Mouse (Mus musculus) neural tube, embryonic 13.5 days (tissue): Measurements from ENCODE around the gene Mapk14. TPM values are rescaled to one million over a fixed set of nuclear protein-coding genes. Genes with fewer than 3 reads are reported as not detected.

Experiments
- ATAC-seq: fragments of 200-750 bp; cut with Nextera tagmentation; 2 replicates; pipeline ENCODE4 v1.8.0; 2017; ENCODE audit warnings: low read depth, mild to moderate bottlenecking, moderate TSS enrichment, moderate library complexity
- H3K27ac ChIP-seq: fragments of 300-500 bp; sonication (generic); replicated peaks from 2 replicates; pipeline ENCODE4 v1.5.1; 2015; ENCODE audit warnings: moderate library complexity, mild to moderate bottlenecking, inconsistent platforms
- H3K27me3 ChIP-seq: fragments of 300-500 bp; sonication (generic); 2 replicates; pipeline ENCODE4 v1.6.1; 2015; ENCODE audit warnings: mild to moderate bottlenecking, inconsistent platforms
- H3K36me3 ChIP-seq: fragments of 300-500 bp; sonication (generic); 2 replicates; pipeline ENCODE4 v1.6.1; 2015; ENCODE audit warnings: mild to moderate bottlenecking, inconsistent platforms
- H3K4me1 ChIP-seq: fragments of 300-500 bp; sonication (generic); replicated peaks from 2 replicates; pipeline ENCODE4 v1.6.1; 2015; ENCODE audit warnings: inconsistent platforms
- H3K4me2 ChIP-seq: fragments of 300-500 bp; sonication (generic); 2 replicates; pipeline ENCODE4 v1.6.1; 2015; ENCODE audit warnings: inconsistent platforms, mild to moderate bottlenecking, moderate library complexity
- H3K4me3 ChIP-seq: fragments of 300-500 bp; sonication (generic); 2 replicates; pipeline ENCODE4 v1.5.1; 2015; ENCODE audit warnings: mild to moderate bottlenecking, inconsistent platforms
- H3K9ac ChIP-seq: fragments of 300-500 bp; sonication (generic); 2 replicates; pipeline ENCODE4 v1.6.1; 2015; ENCODE audit warnings: moderate library complexity, mild to moderate bottlenecking, inconsistent platforms
- H3K9me3 ChIP-seq: fragments of 300-500 bp; sonication (generic); 2 replicates; pipeline ENCODE4 v1.6.1; 2016; ENCODE audit warnings: inconsistent platforms
- WGBS: fragments of 180-500 bp; shearing (Covaris S2); methylation state at CpG from one replicate; pipeline ENCODE4 v1.1.7; 2015; 5-methylcytosine and 5-hydroxymethylcytosine counted together
- polyA plus RNA-seq: library from polyadenylated mRNA; unstranded; fragments of >200 nt; fragmentation: Nextera tagmentation; extraction: Ambion mirVana; gene quantifications from 2 replicates; pipeline ENCODE4 v1.2.1, GENCODE M21; 2015

The Mapk14 gene
- polyA plus RNA-seq, 1 experiment from 2014 or later: 29.4 TPM

DNA sequence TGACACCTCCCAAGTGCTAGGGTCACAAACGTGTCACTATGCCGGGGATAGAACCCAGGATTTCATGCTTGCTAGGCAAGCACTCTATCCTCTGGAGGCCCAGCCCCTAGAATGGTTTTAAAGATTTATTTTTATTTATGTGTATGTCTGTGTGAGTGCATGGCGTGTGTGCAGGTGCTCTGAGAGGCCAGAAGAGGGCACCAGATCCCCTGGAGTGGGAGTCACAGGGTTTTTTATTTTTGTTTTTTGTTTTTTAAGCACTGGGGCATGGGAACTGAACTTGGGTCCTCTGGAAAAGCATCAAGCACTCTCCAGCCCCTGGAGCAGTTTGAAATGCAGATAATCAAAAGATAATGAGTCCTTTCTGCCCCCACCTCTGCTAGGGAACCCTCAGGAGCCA is 85.7 kb downstream of the Mapk14 start:
- no peaks in the 10 kb centered on the region for H3K9me3 ChIP-seq
- no peak overlapping the region for H3K9ac ChIP-seq
- no peak overlapping the region for H3K4me2 ChIP-seq
- no peak for ATAC-seq
- H3K27me3 ChIP-seq: 0 out of 2 replicates have a peak, but pooled peaks cover 5% of the 10 kb centered on the region
- 91% methylated on average over 3 of the region's 3 CpGs for WGBS
- H3K27ac ChIP-seq: no peak overlapping the region
- no peaks in the 10 kb centered on the region for H3K36me3 ChIP-seq
- H3K4me3 ChIP-seq: no peak overlapping the region
- no peaks in the 10 kb centered on the region for H3K4me1 ChIP-seq

DNA sequence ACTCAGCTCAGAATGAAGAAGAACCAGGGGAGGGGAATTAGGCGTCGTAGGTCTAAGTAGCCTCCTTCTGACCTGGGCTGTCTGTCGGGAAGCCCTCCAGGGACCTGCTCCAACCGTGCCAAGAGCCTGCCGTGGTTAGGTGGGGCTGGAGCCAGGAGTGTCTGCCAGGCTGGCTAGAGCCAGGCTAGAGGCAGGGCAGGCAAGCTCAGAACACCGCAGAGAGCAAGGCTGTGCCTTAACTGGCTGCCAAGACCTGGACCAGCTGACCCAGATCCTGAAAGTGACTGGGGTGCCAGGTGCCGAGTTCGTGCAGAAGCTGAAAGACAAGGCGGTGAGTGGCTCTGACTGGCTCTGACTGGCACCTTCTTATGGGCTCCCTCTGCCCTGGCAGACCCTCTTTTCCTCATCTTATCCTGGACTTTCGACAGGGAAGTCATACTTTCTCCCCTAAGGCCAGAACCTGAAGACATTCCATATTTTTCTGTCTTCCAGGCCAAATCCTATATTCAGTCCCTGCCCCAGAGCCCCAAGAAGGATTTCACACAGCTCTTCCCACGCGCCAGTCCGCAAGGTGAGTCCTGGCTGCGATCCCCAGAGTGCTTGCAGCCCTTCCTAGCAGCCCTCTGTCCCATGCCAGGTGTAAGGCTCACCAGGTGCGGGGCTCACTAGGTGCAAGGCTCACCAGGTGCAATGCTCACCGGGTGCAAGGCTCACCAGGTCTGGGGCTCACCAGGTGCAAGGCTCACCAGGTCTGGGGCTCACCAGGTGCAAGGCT is 86.3 kb downstream of the Mapk14 start:
- WGBS: 85% methylated on average over 16 of the region's 16 CpGs
- no peak overlapping the region for H3K4me3 ChIP-seq
- H3K27me3 ChIP-seq: 0 out of 2 replicates have a peak, but pooled peaks cover under 1% of the 10 kb centered on the region
- H3K4me1 ChIP-seq: no peaks in the 10 kb centered on the region
- no peak overlapping the region for H3K27ac ChIP-seq
- no peak overlapping the region for H3K9ac ChIP-seq
- no peaks in the 10 kb centered on the region for H3K9me3 ChIP-seq
- no peaks in the 10 kb centered on the region for H3K36me3 ChIP-seq
- H3K4me2 ChIP-seq: no peak overlapping the region
- ATAC-seq: no peak

DNA sequence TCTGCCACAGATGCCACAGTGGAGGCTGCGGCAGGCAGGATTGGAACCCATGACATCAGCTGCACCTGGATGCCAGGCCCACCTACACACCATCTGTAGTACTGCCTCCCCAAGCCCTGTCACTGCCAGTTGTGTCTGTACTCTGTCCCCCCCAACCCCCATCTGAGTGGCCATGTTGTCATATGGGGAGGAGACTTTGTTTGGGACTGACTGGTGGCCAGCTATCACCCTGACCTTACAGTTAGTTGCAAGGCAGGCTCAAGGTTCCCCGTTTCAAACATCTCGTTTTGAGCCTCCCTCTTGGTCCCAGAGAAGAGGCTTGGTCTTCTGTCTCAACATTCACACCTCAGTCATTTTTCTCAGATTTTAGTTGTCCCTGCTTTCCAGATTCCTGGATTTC is 88.6 kb downstream of the Mapk14 start:
- H3K36me3 ChIP-seq: no peaks in the 10 kb centered on the region
- no peaks in the 10 kb centered on the region for H3K27me3 ChIP-seq
- H3K4me3 ChIP-seq: no peak overlapping the region
- H3K27ac ChIP-seq: no peak overlapping the region
- no peak for ATAC-seq
- no peak overlapping the region for H3K9ac ChIP-seq
- H3K9me3 ChIP-seq: no peaks in the 10 kb centered on the region
- WGBS: 86% methylated on average over 3 of the region's 3 CpGs
- no peaks in the 10 kb centered on the region for H3K4me1 ChIP-seq
- H3K4me2 ChIP-seq: no peak overlapping the region

DNA sequence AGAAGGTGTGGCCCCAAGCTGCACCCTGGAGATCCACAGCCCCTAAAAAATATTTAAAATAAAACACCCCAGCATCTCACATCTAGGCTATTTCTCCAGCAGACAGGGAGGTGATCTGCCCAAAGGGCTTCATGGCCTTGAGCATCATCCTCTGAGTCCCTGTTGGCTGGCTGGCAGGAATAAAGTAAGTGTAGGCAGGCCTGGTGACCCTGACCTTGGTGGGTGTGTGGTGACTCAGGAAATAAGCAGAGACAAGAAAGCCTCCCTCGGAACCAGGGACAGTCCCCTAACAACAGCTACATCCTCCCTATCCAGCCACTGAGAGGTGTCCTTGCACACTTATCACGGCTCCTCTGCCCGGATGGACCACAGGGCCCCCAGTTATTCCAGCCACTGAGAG is 89.7 kb downstream of the Mapk14 start:
- 90% methylated on average over 3 of the region's 3 CpGs for WGBS
- no peaks in the 10 kb centered on the region for H3K27me3 ChIP-seq

DNA sequence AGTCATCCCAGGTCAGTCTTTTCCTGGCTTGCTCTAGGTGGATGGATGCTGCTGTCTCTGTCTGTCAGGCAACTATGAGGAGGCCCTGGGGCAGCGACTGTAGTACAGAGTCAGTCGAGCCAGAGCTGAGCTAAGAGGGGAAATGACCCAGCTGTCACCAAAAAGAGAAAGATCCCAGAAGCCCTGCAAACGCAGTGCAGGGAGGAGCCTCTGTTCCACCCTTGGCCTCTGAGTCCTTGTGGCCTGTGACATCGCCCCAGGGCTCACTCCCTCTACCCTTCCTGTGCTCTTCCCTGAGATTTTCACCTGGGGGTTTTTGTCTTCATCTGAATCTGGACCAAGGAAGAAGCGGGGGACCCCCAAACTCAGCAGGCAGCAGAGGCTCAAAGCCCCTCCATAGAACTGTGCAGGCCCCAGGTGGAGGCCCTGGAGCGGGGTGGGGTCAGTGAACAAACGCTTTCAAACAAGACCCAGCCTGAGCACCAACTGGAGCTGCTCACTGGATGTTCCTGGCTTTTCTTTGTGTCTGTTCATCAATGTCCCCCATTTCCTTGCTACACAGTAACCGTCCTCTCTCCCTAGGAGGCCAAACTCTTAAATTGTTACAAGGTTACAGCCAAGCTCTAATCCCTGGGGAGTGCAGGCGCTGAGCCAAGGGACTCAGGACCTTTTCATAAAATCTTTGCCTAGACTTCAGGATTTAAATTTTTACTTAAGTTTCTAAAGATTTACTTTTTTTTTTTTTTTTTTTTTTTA is 90.3 kb downstream of the Mapk14 start:
- Histone ChIP-seq H3K4me1 (no peaks in the 10 kb centered on the region), H3K4me2 (no peak overlapping the region), H3K27me3 (no peaks in the 10 kb centered on the region), H3K9me3 (no peaks in the 10 kb centered on the region), H3K9ac (no peak overlapping the region), H3K4me3 (no peak overlapping the region), H3K36me3 (no peaks in the 10 kb centered on the region), H3K27ac (no peak overlapping the region)
- 52% methylated on average over 9 of the region's 9 CpGs for WGBS
- no peak for ATAC-seq

More for the DNA sequence above, 89.7 kb downstream of the Mapk14 start:
- H3K4me2 ChIP-seq: no peak overlapping the region
- no peak overlapping the region for H3K9ac ChIP-seq
- H3K4me1 ChIP-seq: no peaks in the 10 kb centered on the region
- no peaks in the 10 kb centered on the region for H3K36me3 ChIP-seq
- no peak overlapping the region for H3K27ac ChIP-seq
- no peak overlapping the region for H3K4me3 ChIP-seq
- no peaks in the 10 kb centered on the region for H3K9me3 ChIP-seq
- no peak for ATAC-seq

DNA sequence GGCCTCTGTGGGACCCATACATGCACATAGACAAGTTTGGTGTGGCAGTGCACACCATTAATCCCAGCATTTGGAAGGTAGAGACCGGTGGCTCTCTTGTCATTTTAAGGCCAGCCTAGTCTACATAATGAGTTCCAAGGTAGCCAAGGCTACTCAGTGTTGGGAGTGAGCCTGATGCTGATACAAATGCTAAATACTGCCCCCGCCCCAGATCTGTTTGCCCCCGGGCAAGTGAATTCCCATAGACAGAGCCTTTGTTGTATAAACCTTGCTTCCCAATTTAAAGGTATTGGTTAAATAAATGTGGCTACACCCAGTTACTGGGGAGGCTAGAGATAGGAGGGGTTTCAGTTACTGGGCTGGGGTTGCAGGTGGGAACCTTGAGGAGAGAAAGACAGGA is 93.9 kb downstream of the Mapk14 start:
- Histone ChIP-seq H3K27ac (no peak overlapping the region), H3K4me3 (no peak overlapping the region), H3K4me1 (no peaks in the 10 kb centered on the region), H3K4me2 (no peak overlapping the region), H3K9ac (no peak overlapping the region), H3K36me3 (no peaks in the 10 kb centered on the region), H3K27me3 (no peaks in the 10 kb centered on the region), H3K9me3 (no peaks in the 10 kb centered on the region)
- no peak for ATAC-seq
- 85% methylated on average over 3 of the region's 3 CpGs for WGBS

DNA sequence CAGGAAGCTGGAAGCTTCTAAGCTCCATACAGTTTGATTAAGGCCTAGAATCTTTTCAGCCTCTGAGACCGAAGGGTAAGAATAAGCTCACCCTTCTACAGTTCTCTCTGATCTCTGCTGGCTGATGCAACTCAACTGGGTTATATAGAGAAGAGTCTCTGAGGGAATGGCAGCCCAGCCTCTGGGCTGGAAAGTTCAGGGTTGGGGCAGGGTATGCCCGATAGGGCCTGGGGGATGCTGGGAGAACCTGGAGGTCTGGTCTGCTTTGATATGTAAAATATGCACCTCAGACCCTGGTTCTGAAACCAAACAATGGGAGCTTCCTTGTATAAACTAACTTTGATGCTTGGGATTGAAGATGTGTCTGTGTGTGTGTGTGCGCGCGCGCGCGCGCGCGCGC is 96.4 kb downstream of the Mapk14 start:
- WGBS: 96% methylated on average over 12 of the region's 12 CpGs
- H3K4me3 ChIP-seq: no peak overlapping the region
- H3K27me3 ChIP-seq: no peaks in the 10 kb centered on the region
- ATAC-seq: no peak
- no peaks in the 10 kb centered on the region for H3K36me3 ChIP-seq
- H3K9me3 ChIP-seq: no peaks in the 10 kb centered on the region
- no peak overlapping the region for H3K27ac ChIP-seq
- H3K4me1 ChIP-seq: no peaks in the 10 kb centered on the region
- H3K4me2 ChIP-seq: no peak overlapping the region
- H3K9ac ChIP-seq: no peak overlapping the region

DNA sequence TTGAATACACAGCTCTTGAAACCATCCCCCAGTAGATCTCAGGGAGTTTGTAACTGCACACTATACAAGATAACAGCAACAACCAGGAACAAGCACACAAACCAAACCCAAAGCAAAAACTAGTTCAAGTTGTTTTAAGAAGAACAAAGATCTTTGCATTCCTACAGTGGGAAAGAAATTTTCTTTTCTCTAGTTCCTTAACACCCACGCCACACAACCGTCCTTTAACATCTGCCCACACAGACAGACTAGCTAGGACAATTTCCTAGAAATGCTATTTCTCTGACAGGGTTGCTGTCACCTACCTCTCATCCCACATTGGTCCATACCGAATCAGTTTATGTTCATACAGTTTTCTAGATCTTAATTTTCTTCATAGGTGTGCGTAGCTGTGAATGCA is 105.9 kb downstream of the Mapk14 start:
- Histone ChIP-seq H3K9ac (no peak overlapping the region), H3K4me1 (peaks cover 23% of the 10 kb centered on the region), H3K4me3 (no peak overlapping the region), H3K4me2 (no peak overlapping the region), H3K9me3 (no peaks in the 10 kb centered on the region), H3K27ac (no peak overlapping the region), H3K36me3 (no peaks in the 10 kb centered on the region), H3K27me3 (no peaks in the 10 kb centered on the region)
- 93% methylated on average over 4 of the region's 4 CpGs for WGBS
- no peak for ATAC-seq

Other genes starting within 250 kb of the Mapk14 start
- gene Fkbp5, start 173.8 kb upstream of the Mapk14 start, polyA plus RNA-seq: 25.1 and 26.6 TPM in 2 replicates
- not detected in 2 replicates for gene Armc12, start 160.5 kb upstream of the Mapk14 start, polyA plus RNA-seq
- not detected in 2 replicates for gene Clpsl2, start 141.9 kb upstream of the Mapk14 start, polyA plus RNA-seq
- not detected in 2 replicates for gene Clps, start 130.6 kb upstream of the Mapk14 start, polyA plus RNA-seq
- 7.9 and 8.2 TPM in 2 replicates for gene Lhfpl5, start 115.7 kb upstream of the Mapk14 start, polyA plus RNA-seq
- gene Srpk1, start 68.6 kb upstream of the Mapk14 start, polyA plus RNA-seq: 91.2 and 106 TPM in 2 replicates
- 0.94 and 1.2 TPM in 2 replicates for gene Slc26a8, start 1.1 kb upstream of the Mapk14 start, polyA plus RNA-seq
- 1.7 and 1.8 TPM in 2 replicates for gene AC170998.1, start 34.8 kb downstream of the Mapk14 start, polyA plus RNA-seq
- 0.52 and 1.8 TPM in 2 replicates for gene Mapk13, start 78.0 kb downstream of the Mapk14 start, polyA plus RNA-seq
- gene Brpf3, start 109.8 kb downstream of the Mapk14 start, polyA plus RNA-seq: 7.1 and 7.8 TPM in 2 replicates
- gene Pnpla1, start 167.1 kb downstream of the Mapk14 start, polyA plus RNA-seq: not detected in 2 replicates
- 0.25 and 0.29 TPM in 2 replicates for gene 4930539E08Rik, start 224.0 kb downstream of the Mapk14 start, polyA plus RNA-seq